Mouse (Mus musculus): ENCODE measurements around the gene Gpbp1. TPM values are rescaled to one million over a fixed set of nuclear protein-coding genes. Genes with fewer than 3 reads are reported as not detected.

Gene Gpbp1
- polyA plus RNA-seq, 1 experiment from 2014 or later, result 44.1 TPM

GRCm38 (mm10) chr13:111524277-111524676 is 34.4 kb upstream of the Gpbp1 start:
- 51% methylated on average over 2 of the region's 2 CpGs for WGBS
- Histone ChIP-seq H3K9me3 (ENCODE audit: low read length) (no peaks in the 10 kb centered on the region), H3K27me3 (replicated peaks; ENCODE audit: insufficient read depth, low read length) (no peaks in the 10 kb centered on the region), H3K9ac (replicated peaks; ENCODE audit: low read depth) (no peak overlapping the region), H3K4me3 (ENCODE audit: low read depth, low read length) (no peak overlapping the region), H3K4me2 (replicated peaks; ENCODE audit: low read depth, low read length) (no peak overlapping the region), H3K36me3 (ENCODE audit: insufficient read depth, low read length) (no peaks in the 10 kb centered on the region), H3K4me1 (ENCODE audit: insufficient read depth, low read depth, low read length) (peaks cover 1% of the 10 kb centered on the region; the same call in 1 of the 2 replicates), H3K27ac (ENCODE audit: low read length) (no peak overlapping the region)
- ATAC-seq (peak; percentile 63), DNase-seq (ENCODE audit: low spot score) (peak; percentile 61)
- TF ChIP-seq CTCF (IDR thresholded peaks at IDR 0.05) (no peak), EP300 (IDR thresholded peaks at IDR 0.05) (no peak)

GRCm38 (mm10) chr13:111522336-111522735 is 32.4 kb upstream of the Gpbp1 start:
- Histone ChIP-seq H3K27me3 (replicated peaks; ENCODE audit: insufficient read depth, low read length) (no peaks in the 10 kb centered on the region), H3K9ac (replicated peaks; ENCODE audit: low read depth) (no peak overlapping the region), H3K4me2 (replicated peaks; ENCODE audit: low read depth, low read length) (no peak overlapping the region), H3K9me3 (ENCODE audit: low read length) (no peaks in the 10 kb centered on the region), H3K4me3 (ENCODE audit: low read depth, low read length) (no peak overlapping the region), H3K36me3 (ENCODE audit: insufficient read depth, low read length) (no peaks in the 10 kb centered on the region), H3K4me1 (ENCODE audit: insufficient read depth, low read depth, low read length) (peaks cover 5% of the 10 kb centered on the region; the same call in 1 of the 2 replicates), H3K27ac (ENCODE audit: low read length) (no peak overlapping the region)
- 65% methylated on average over 9 of the region's 9 CpGs for WGBS
- ATAC-seq (no peak), DNase-seq (ENCODE audit: low spot score) (no peak)
- TF ChIP-seq EP300 (IDR thresholded peaks at IDR 0.05), result no peak

- Histone ChIP-seq H3K27ac (ENCODE audit: low read length) (peak overlapping the region; percentile 51; the same call in 1 of the 2 replicates), H3K9ac (replicated peaks; ENCODE audit: low read depth) (no peak overlapping the region), H3K36me3 (ENCODE audit: insufficient read depth, low read length) (no peaks in the 10 kb centered on the region), H3K4me3 (ENCODE audit: low read depth, low read length) (no peak overlapping the region), H3K4me2 (replicated peaks; ENCODE audit: low read depth, low read length) (no peak overlapping the region), H3K9me3 (ENCODE audit: low read length) (no peaks in the 10 kb centered on the region), H3K27me3 (replicated peaks; ENCODE audit: insufficient read depth, low read length) (no peaks in the 10 kb centered on the region), H3K4me1 (ENCODE audit: insufficient read depth, low read depth, low read length) (peaks cover 5% of the 10 kb centered on the region; the same call in 1 of the 2 replicates)
- TF ChIP-seq CTCF (IDR thresholded peaks at IDR 0.05) (no peak), EP300 (IDR thresholded peaks at IDR 0.05) (peak; percentile 60; the same call in 1 of the 2 replicates)
- WGBS, result 17% methylated on average over 4 of the region's 4 CpGs
- peak; percentile 85 for DNase-seq (ENCODE audit: low spot score)
- ATAC-seq, result peak; percentile 84
Measured at GRCm38 (mm10) chr13:111520456-111520855, 30.5 kb upstream of the Gpbp1 start.

- H3K4me3 ChIP-seq (ENCODE audit: low read depth, low read length), result no peak overlapping the region
- ATAC-seq (peak; percentile 19; the same call in 1 of the 2 replicates), DNase-seq (ENCODE audit: low spot score) (peak; percentile 48)
- H3K4me2 ChIP-seq (replicated peaks; ENCODE audit: low read depth, low read length), result no peak overlapping the region
- no peak for TF ChIP-seq EP300 (IDR thresholded peaks at IDR 0.05)
- TF ChIP-seq CTCF (IDR thresholded peaks at IDR 0.05), result no peak
- H3K27ac ChIP-seq (ENCODE audit: low read length), result no peak overlapping the region
- WGBS, result 22% methylated on average over 5 of the region's 5 CpGs
- peaks cover 5% of the 10 kb centered on the region; the same call in 1 of the 2 replicates for H3K4me1 ChIP-seq (ENCODE audit: insufficient read depth, low read depth, low read length)
- no peak overlapping the region for H3K9ac ChIP-seq (replicated peaks; ENCODE audit: low read depth)
- H3K27me3 ChIP-seq (replicated peaks; ENCODE audit: insufficient read depth, low read length), result no peaks in the 10 kb centered on the region
- no peaks in the 10 kb centered on the region for H3K36me3 ChIP-seq (ENCODE audit: insufficient read depth, low read length)
- H3K9me3 ChIP-seq (ENCODE audit: low read length), result no peaks in the 10 kb centered on the region
Measured at GRCm38 (mm10) chr13:111518332-111518731, 28.4 kb upstream of the Gpbp1 start.

GRCm38 (mm10) chr13:111516385-111517150 is 26.7 kb upstream of the Gpbp1 start:
- peaks cover 5% of the 10 kb centered on the region; the same call in 1 of the 2 replicates for H3K4me1 ChIP-seq (ENCODE audit: insufficient read depth, low read depth, low read length)
- H3K4me2 ChIP-seq (replicated peaks; ENCODE audit: low read depth, low read length), result no peak overlapping the region
- no peak overlapping the region for H3K9ac ChIP-seq (replicated peaks; ENCODE audit: low read depth)
- no peaks in the 10 kb centered on the region for H3K27me3 ChIP-seq (replicated peaks; ENCODE audit: insufficient read depth, low read length)
- DNase-seq (ENCODE audit: low spot score), result peak; percentile 56
- ATAC-seq, result peak; percentile 60
- H3K4me3 ChIP-seq (ENCODE audit: low read depth, low read length), result no peak overlapping the region
- no peaks in the 10 kb centered on the region for H3K9me3 ChIP-seq (ENCODE audit: low read length)
- no peak overlapping the region for H3K27ac ChIP-seq (ENCODE audit: low read length)
- WGBS, result 56% methylated on average over 7 of the region's 7 CpGs
- TF ChIP-seq EP300 (IDR thresholded peaks at IDR 0.05), result no peak
- no peak for TF ChIP-seq CTCF (IDR thresholded peaks at IDR 0.05)
- no peaks in the 10 kb centered on the region for H3K36me3 ChIP-seq (ENCODE audit: insufficient read depth, low read length)

GRCm38 (mm10) chr13:111509385-111509784 is 19.5 kb upstream of the Gpbp1 start:
- no peak for ATAC-seq

More at GRCm38 (mm10) chr13:111509385-111509784, 19.5 kb upstream of the Gpbp1 start:
- Histone ChIP-seq H3K36me3 (ENCODE audit: insufficient read depth, low read length) (no peaks in the 10 kb centered on the region), H3K9me3 (ENCODE audit: low read length) (no peaks in the 10 kb centered on the region), H3K27ac (ENCODE audit: low read length) (no peak overlapping the region), H3K4me1 (ENCODE audit: insufficient read depth, low read depth, low read length) (no peaks in the 10 kb centered on the region), H3K4me3 (ENCODE audit: low read depth, low read length) (no peak overlapping the region), H3K4me2 (replicated peaks; ENCODE audit: low read depth, low read length) (no peak overlapping the region), H3K9ac (replicated peaks; ENCODE audit: low read depth) (no peak overlapping the region), H3K27me3 (replicated peaks; ENCODE audit: insufficient read depth, low read length) (no peaks in the 10 kb centered on the region)
- WGBS, result 23% methylated on average over 5 of the region's 5 CpGs
- TF ChIP-seq EP300 (IDR thresholded peaks at IDR 0.05), result no peak
- no peak for TF ChIP-seq CTCF (IDR thresholded peaks at IDR 0.05)
- peak; percentile 22 for DNase-seq (ENCODE audit: low spot score)

Measured in lung, postnatal 0 days (tissue).